Mouse (Mus musculus): ENCODE results near the gene Pabpc6. TPM values are rescaled to one million over a fixed set of nuclear protein-coding genes. Genes with fewer than 3 reads are reported as not detected.

The Pabpc6 gene
- not detected in 2 replicates for polyA plus RNA-seq (2012; ENCODE audit: insufficient read depth, insufficient read length, missing spikeins)

- no peak for TF ChIP-seq POLR2A (IDR thresholded peaks at IDR 0.05; ENCODE audit: borderline replicate concordance, low read depth, low read length)
- TF ChIP-seq CTCF (IDR thresholded peaks at IDR 0.05; ENCODE audit: low read depth, low read length) = no peak
- Histone ChIP-seq H3K27ac (ENCODE audit: insufficient read depth, low read depth, low read length) (no peak within 1 kb of the TSS), H3K4me3 (ENCODE audit: insufficient read depth, low read length) (no peak within 1 kb of the TSS), H3K4me1 (ENCODE audit: control insufficient read depth, insufficient read depth, low read length) (no peaks in the 10 kb centered on the region)
These were observed at the start of gene Pabpc6 for GRCm38 (mm10) chr17:9669283-9669905. Gene Pabpc6, minus strand, starts transcription at chr17:9669717.

GRCm38 (mm10) chr17:9710910-9711309 lies 41.4 kb upstream of the Pabpc6 start:
- Histone ChIP-seq H3K4me1 (ENCODE audit: control insufficient read depth, insufficient read depth, low read length) (no peaks in the 10 kb centered on the region), H3K4me3 (ENCODE audit: insufficient read depth, low read length) (no peak overlapping the region), H3K27ac (ENCODE audit: insufficient read depth, low read depth, low read length) (no peak overlapping the region)
- TF ChIP-seq POLR2A (IDR thresholded peaks at IDR 0.05; ENCODE audit: borderline replicate concordance, low read depth, low read length) = no peak

GRCm38 (mm10) chr17:9708888-9709287 lies 39.4 kb upstream of the Pabpc6 start:
- H3K4me1 ChIP-seq (ENCODE audit: control insufficient read depth, insufficient read depth, low read length) = no peaks in the 10 kb centered on the region
- no peak overlapping the region for H3K4me3 ChIP-seq (ENCODE audit: insufficient read depth, low read length)
- TF ChIP-seq POLR2A (IDR thresholded peaks at IDR 0.05; ENCODE audit: borderline replicate concordance, low read depth, low read length) (no peak), CTCF (IDR thresholded peaks at IDR 0.05; ENCODE audit: low read depth, low read length) (no peak)
- no peak overlapping the region for H3K27ac ChIP-seq (ENCODE audit: insufficient read depth, low read depth, low read length)

GRCm38 (mm10) chr17:9707356-9707755 lies 37.8 kb upstream of the Pabpc6 start:
- TF ChIP-seq POLR2A (IDR thresholded peaks at IDR 0.05; ENCODE audit: borderline replicate concordance, low read depth, low read length) (no peak), CTCF (IDR thresholded peaks at IDR 0.05; ENCODE audit: low read depth, low read length) (no peak)
- Histone ChIP-seq H3K4me1 (ENCODE audit: control insufficient read depth, insufficient read depth, low read length) (no peaks in the 10 kb centered on the region), H3K27ac (ENCODE audit: insufficient read depth, low read depth, low read length) (no peak overlapping the region), H3K4me3 (ENCODE audit: insufficient read depth, low read length) (no peak overlapping the region)

GRCm38 (mm10) chr17:9697763-9698162 lies 28.2 kb upstream of the Pabpc6 start:
- Histone ChIP-seq H3K27ac (ENCODE audit: insufficient read depth, low read depth, low read length) (no peak overlapping the region), H3K4me1 (ENCODE audit: control insufficient read depth, insufficient read depth, low read length) (no peaks in the 10 kb centered on the region), H3K4me3 (ENCODE audit: insufficient read depth, low read length) (no peak overlapping the region)
- no peak for TF ChIP-seq CTCF (IDR thresholded peaks at IDR 0.05; ENCODE audit: low read depth, low read length)
- no peak for TF ChIP-seq POLR2A (IDR thresholded peaks at IDR 0.05; ENCODE audit: borderline replicate concordance, low read depth, low read length)

- Histone ChIP-seq H3K4me1 (ENCODE audit: control insufficient read depth, insufficient read depth, low read length) (no peaks in the 10 kb centered on the region), H3K4me3 (ENCODE audit: insufficient read depth, low read length) (no peak overlapping the region), H3K27ac (ENCODE audit: insufficient read depth, low read depth, low read length) (no peak overlapping the region)
- TF ChIP-seq CTCF (IDR thresholded peaks at IDR 0.05; ENCODE audit: low read depth, low read length) (no peak), POLR2A (IDR thresholded peaks at IDR 0.05; ENCODE audit: borderline replicate concordance, low read depth, low read length) (no peak)
These were observed 21.7 kb upstream of the Pabpc6 start for GRCm38 (mm10) chr17:9691251-9691650.

- TF ChIP-seq POLR2A (IDR thresholded peaks at IDR 0.05; ENCODE audit: borderline replicate concordance, low read depth, low read length) = no peak
- no peak for TF ChIP-seq CTCF (IDR thresholded peaks at IDR 0.05; ENCODE audit: low read depth, low read length)
- no peak overlapping the region for H3K4me3 ChIP-seq (ENCODE audit: insufficient read depth, low read length)
- no peaks in the 10 kb centered on the region for H3K4me1 ChIP-seq (ENCODE audit: control insufficient read depth, insufficient read depth, low read length)
- no peak overlapping the region for H3K27ac ChIP-seq (ENCODE audit: insufficient read depth, low read depth, low read length)
These were observed 14.1 kb upstream of the Pabpc6 start for GRCm38 (mm10) chr17:9683539-9684155.

GRCm38 (mm10) chr17:9680741-9681140 lies 11.2 kb upstream of the Pabpc6 start:
- Histone ChIP-seq H3K4me3 (ENCODE audit: insufficient read depth, low read length) (no peak overlapping the region), H3K27ac (ENCODE audit: insufficient read depth, low read depth, low read length) (no peak overlapping the region), H3K4me1 (ENCODE audit: control insufficient read depth, insufficient read depth, low read length) (no peaks in the 10 kb centered on the region)
- TF ChIP-seq POLR2A (IDR thresholded peaks at IDR 0.05; ENCODE audit: borderline replicate concordance, low read depth, low read length) (no peak), CTCF (IDR thresholded peaks at IDR 0.05; ENCODE audit: low read depth, low read length) (no peak)

GRCm38 (mm10) chr17:9675175-9675789 lies 5.8 kb upstream of the Pabpc6 start:
- Histone ChIP-seq H3K4me1 (ENCODE audit: control insufficient read depth, insufficient read depth, low read length) (no peaks in the 10 kb centered on the region), H3K27ac (ENCODE audit: insufficient read depth, low read depth, low read length) (no peak overlapping the region), H3K4me3 (ENCODE audit: insufficient read depth, low read length) (no peak overlapping the region)
- TF ChIP-seq POLR2A (IDR thresholded peaks at IDR 0.05; ENCODE audit: borderline replicate concordance, low read depth, low read length) (no peak), CTCF (IDR thresholded peaks at IDR 0.05; ENCODE audit: low read depth, low read length) (no peak)

- H3K4me3 ChIP-seq (ENCODE audit: insufficient read depth, low read length) = no peak overlapping the region
- TF ChIP-seq POLR2A (IDR thresholded peaks at IDR 0.05; ENCODE audit: borderline replicate concordance, low read depth, low read length) (no peak), CTCF (IDR thresholded peaks at IDR 0.05; ENCODE audit: low read depth, low read length) (no peak)
- no peaks in the 10 kb centered on the region for H3K4me1 ChIP-seq (ENCODE audit: control insufficient read depth, insufficient read depth, low read length)
- H3K27ac ChIP-seq (ENCODE audit: insufficient read depth, low read depth, low read length) = no peak overlapping the region
These were observed 1.6 kb downstream of the Pabpc6 start for GRCm38 (mm10) chr17:9667955-9668354.

Measured in bone marrow macrophage, adult 2 months (primary cell).